Mouse (Mus musculus) forebrain, embryonic 13.5 days (tissue): ENCODE data around the gene Tgfbrap1. TPM values are rescaled to one million over a fixed set of nuclear protein-coding genes. Genes with fewer than 3 reads are reported as not detected.
"Not testable (repeated sequence)": the region's sequence is repeated elsewhere in the genome, so short reads cannot be mapped to it uniquely, and the experiment has no call there.

Experiments
- ATAC-seq: fragments of 200-750 bp; cut with Nextera tagmentation; 2 replicates; pipeline ENCODE4 v1.8.0; 2017
- H3K27ac ChIP-seq: fragments of 300-500 bp; sonication (generic); 2 replicates; pipeline ENCODE4 v1.5.1; 2015; ENCODE audit warnings: inconsistent platforms, mild to moderate bottlenecking, moderate library complexity
- H3K27me3 ChIP-seq: fragments of 300-500 bp; sonication (generic); 2 replicates; pipeline ENCODE4 v1.6.1; 2015; ENCODE audit warnings: mild to moderate bottlenecking, inconsistent platforms
- H3K36me3 ChIP-seq: fragments of 300-500 bp; sonication (generic); 2 replicates; pipeline ENCODE4 v1.6.1; 2015; ENCODE audit warnings: mild to moderate bottlenecking, inconsistent platforms; ENCODE audit not compliant: poor library complexity, severe bottlenecking
- H3K4me1 ChIP-seq: fragments of 300-500 bp; sonication (generic); 2 replicates; pipeline ENCODE4 v1.6.1; 2015; ENCODE audit warnings: inconsistent platforms
- H3K4me2 ChIP-seq: fragments of 300-500 bp; sonication (generic); 2 replicates; pipeline ENCODE4 v1.6.1; 2015; ENCODE audit warnings: inconsistent platforms, mild to moderate bottlenecking, moderate library complexity
- H3K4me3 ChIP-seq: fragments of 300-500 bp; sonication (generic); 2 replicates; pipeline ENCODE4 v1.5.1; 2015; ENCODE audit warnings: mild to moderate bottlenecking, inconsistent platforms
- H3K9ac ChIP-seq: fragments of 300-500 bp; sonication (generic); 2 replicates; pipeline ENCODE4 v1.6.1; 2015; ENCODE audit warnings: mild to moderate bottlenecking, inconsistent platforms
- H3K9me3 ChIP-seq: fragments of 300-500 bp; sonication (generic); replicated peaks from 2 replicates; pipeline ENCODE4 v1.6.1; 2016; ENCODE audit warnings: inconsistent platforms
- WGBS: fragments of 180-500 bp; shearing (Covaris S2); methylation state at CpG from one replicate; pipeline ENCODE4 v1.1.7; 2015; 5-methylcytosine and 5-hydroxymethylcytosine counted together
- polyA plus RNA-seq: library from polyadenylated mRNA; unstranded; fragments of >200 nt; fragmentation: Nextera tagmentation; extraction: Ambion mirVana; gene quantifications from 2 replicates; pipeline ENCODE4 v1.2.1, GENCODE M21; 2015

Tgfbrap1 gene
- polyA plus RNA-seq, 1 experiment from 2014 or later, result 13.2 TPM

- H3K4me1 ChIP-seq, result no peaks in the 10 kb centered on the region
- H3K4me3 ChIP-seq, result no peak overlapping the region
- peak; percentile 95 for ATAC-seq
- WGBS, result 48% methylated on average over 9 of the region's 9 CpGs
- peaks cover 61% of the 10 kb centered on the region for H3K36me3 ChIP-seq
- no peak overlapping the region for H3K4me2 ChIP-seq
- no peaks in the 10 kb centered on the region for H3K27me3 ChIP-seq
- H3K9ac ChIP-seq, result no peak overlapping the region
- H3K9me3 ChIP-seq, result no peaks in the 10 kb centered on the region
- no peak overlapping the region for H3K27ac ChIP-seq
These were observed 32.7 kb downstream of the Tgfbrap1 start for GRCm38 (mm10) chr1:43065615-43066310.

- 91% methylated on average over 5 of the region's 5 CpGs for WGBS
- H3K9ac ChIP-seq, result no peak overlapping the region
- no peaks in the 10 kb centered on the region for H3K9me3 ChIP-seq
- ATAC-seq, result no peak
- no peak overlapping the region for H3K27ac ChIP-seq
- no peaks in the 10 kb centered on the region for H3K27me3 ChIP-seq
- peaks cover 3% of the 10 kb centered on the region; the same call in 1 of the 2 replicates for H3K4me1 ChIP-seq
- no peak overlapping the region for H3K4me3 ChIP-seq
- H3K4me2 ChIP-seq, result no peak overlapping the region
- peaks cover 79% of the 10 kb centered on the region for H3K36me3 ChIP-seq
These were observed 46.5 kb downstream of the Tgfbrap1 start for GRCm38 (mm10) chr1:43051903-43052302.

- Histone ChIP-seq H3K4me3 (no peak overlapping the region), H3K9ac (no peak overlapping the region), H3K4me1 (peaks cover 18% of the 10 kb centered on the region; the same call in 1 of the 2 replicates), H3K27ac (no peak overlapping the region), H3K36me3 (peaks cover 44% of the 10 kb centered on the region), H3K4me2 (no peak overlapping the region), H3K9me3 (no peaks in the 10 kb centered on the region), H3K27me3 (no peaks in the 10 kb centered on the region)
- peak; percentile 46 for ATAC-seq
- WGBS, result 73% methylated on average over 10 of the region's 10 CpGs
These were observed 50.6 kb downstream of the Tgfbrap1 start for GRCm38 (mm10) chr1:43047811-43048210.

GRCm38 (mm10) chr1:43046990-43047389, 51.4 kb downstream of the Tgfbrap1 start:
- H3K36me3 ChIP-seq, result peaks cover 38% of the 10 kb centered on the region
- no peak for ATAC-seq
- H3K4me3 ChIP-seq, result no peak overlapping the region
- no peaks in the 10 kb centered on the region for H3K27me3 ChIP-seq
- H3K9ac ChIP-seq, result no peak overlapping the region
- H3K4me2 ChIP-seq, result no peak overlapping the region
- peaks cover 18% of the 10 kb centered on the region; the same call in 1 of the 2 replicates for H3K4me1 ChIP-seq
- no peak overlapping the region for H3K27ac ChIP-seq
- no peaks in the 10 kb centered on the region for H3K9me3 ChIP-seq
- 91% methylated on average over 2 of the region's 2 CpGs for WGBS

- peak; percentile 43 for ATAC-seq
- H3K36me3 ChIP-seq, result peaks cover 22% of the 10 kb centered on the region
- H3K4me1 ChIP-seq, result peaks cover 18% of the 10 kb centered on the region; the same call in 1 of the 2 replicates
These were observed 53.0 kb downstream of the Tgfbrap1 start for GRCm38 (mm10) chr1:43045204-43045982.

GRCm38 (mm10) chr1:43042271-43042670, 56.2 kb downstream of the Tgfbrap1 start:
- Histone ChIP-seq H3K9ac (no peak overlapping the region), H3K4me2 (no peak overlapping the region), H3K27me3 (no peaks in the 10 kb centered on the region), H3K27ac (no peak overlapping the region), H3K4me3 (no peak overlapping the region), H3K4me1 (peaks cover 15% of the 10 kb centered on the region; the same call in 1 of the 2 replicates), H3K36me3 (no peaks in the 10 kb centered on the region), H3K9me3 (no peaks in the 10 kb centered on the region)
- 63% methylated on average over 6 of the region's 6 CpGs for WGBS
- ATAC-seq, result no peak

More at GRCm38 (mm10) chr1:43045204-43045982, 53.0 kb downstream of the Tgfbrap1 start:
- Histone ChIP-seq H3K4me3 (no peak overlapping the region), H3K27ac (peak overlapping the region; percentile 64), H3K9ac (no peak overlapping the region), H3K9me3 (no peaks in the 10 kb centered on the region), H3K4me2 (no peak overlapping the region), H3K27me3 (no peaks in the 10 kb centered on the region)
- WGBS, result 61% methylated on average over 14 of the region's 14 CpGs

GRCm38 (mm10) chr1:43036014-43036413, 62.4 kb downstream of the Tgfbrap1 start:
- Histone ChIP-seq H3K9ac (no peak overlapping the region), H3K9me3 (no peaks in the 10 kb centered on the region), H3K27ac (no peak overlapping the region), H3K36me3 (no peaks in the 10 kb centered on the region), H3K27me3 (no peaks in the 10 kb centered on the region), H3K4me1 (no peaks in the 10 kb centered on the region), H3K4me2 (no peak overlapping the region), H3K4me3 (no peak overlapping the region)
- WGBS, result 93% methylated on average over 7 of the region's 7 CpGs
- ATAC-seq, result no peak

GRCm38 (mm10) chr1:43015153-43015685, 83.2 kb downstream of the Tgfbrap1 start:
- not testable (repeated sequence) for H3K36me3 ChIP-seq, H3K27me3 ChIP-seq, H3K4me1 ChIP-seq, H3K27ac ChIP-seq, H3K9me3 ChIP-seq, ATAC-seq, H3K4me3 ChIP-seq, H3K9ac ChIP-seq, H3K4me2 ChIP-seq
- WGBS, result 92% methylated on average over 7 of the region's 7 CpGs

GRCm38 (mm10) chr1:43010461-43010860, 88.0 kb downstream of the Tgfbrap1 start:
- WGBS, result 93% methylated on average over 4 of the region's 4 CpGs

GRCm38 (mm10) chr1:43006524-43006923, 91.9 kb downstream of the Tgfbrap1 start:
- Histone ChIP-seq H3K36me3 (no peaks in the 10 kb centered on the region), H3K27me3 (no peaks in the 10 kb centered on the region), H3K9me3 (no peaks in the 10 kb centered on the region), H3K4me3 (peak overlapping the region; percentile 28), H3K9ac (peak overlapping the region; percentile 41; the same call in 1 of the 2 replicates), H3K4me1 (peaks cover 15% of the 10 kb centered on the region), H3K27ac (peak overlapping the region; percentile 77), H3K4me2 (peak overlapping the region; percentile 60)
- peak; percentile 41 for ATAC-seq
- 57% methylated on average over 4 of the region's 4 CpGs for WGBS

More at GRCm38 (mm10) chr1:43010461-43010860, 88.0 kb downstream of the Tgfbrap1 start:
- no peak overlapping the region for H3K9ac ChIP-seq
- H3K27ac ChIP-seq, result no peak overlapping the region
- H3K36me3 ChIP-seq, result no peaks in the 10 kb centered on the region
- no peak for ATAC-seq
- no peak overlapping the region for H3K4me3 ChIP-seq
- H3K4me1 ChIP-seq, result peaks cover 13% of the 10 kb centered on the region
- no peaks in the 10 kb centered on the region for H3K27me3 ChIP-seq
- H3K4me2 ChIP-seq, result no peak overlapping the region
- H3K9me3 ChIP-seq, result no peaks in the 10 kb centered on the region

GRCm38 (mm10) chr1:43006051-43006514, 92.4 kb downstream of the Tgfbrap1 start:
- WGBS, result 4% methylated on average over 13 of the region's 13 CpGs

More at GRCm38 (mm10) chr1:43006051-43006514, 92.4 kb downstream of the Tgfbrap1 start:
- Histone ChIP-seq H3K4me1 (peaks cover 15% of the 10 kb centered on the region), H3K9me3 (no peaks in the 10 kb centered on the region), H3K4me3 (peak overlapping the region; percentile 28), H3K36me3 (no peaks in the 10 kb centered on the region), H3K27me3 (no peaks in the 10 kb centered on the region), H3K27ac (peak overlapping the region; percentile 77), H3K9ac (peak overlapping the region; percentile 41; the same call in 1 of the 2 replicates), H3K4me2 (peak overlapping the region; percentile 60)
- ATAC-seq, result peak; percentile 97
